Mouse (Mus musculus): Measurements from ENCODE around the gene Man1b1. TPM values are rescaled to one million over a fixed set of nuclear protein-coding genes. Genes with fewer than 3 reads are reported as not detected.

Gene Man1b1
- polyA plus RNA-seq, 1 experiment from 2014 or later: 15.7 TPM

DNA sequence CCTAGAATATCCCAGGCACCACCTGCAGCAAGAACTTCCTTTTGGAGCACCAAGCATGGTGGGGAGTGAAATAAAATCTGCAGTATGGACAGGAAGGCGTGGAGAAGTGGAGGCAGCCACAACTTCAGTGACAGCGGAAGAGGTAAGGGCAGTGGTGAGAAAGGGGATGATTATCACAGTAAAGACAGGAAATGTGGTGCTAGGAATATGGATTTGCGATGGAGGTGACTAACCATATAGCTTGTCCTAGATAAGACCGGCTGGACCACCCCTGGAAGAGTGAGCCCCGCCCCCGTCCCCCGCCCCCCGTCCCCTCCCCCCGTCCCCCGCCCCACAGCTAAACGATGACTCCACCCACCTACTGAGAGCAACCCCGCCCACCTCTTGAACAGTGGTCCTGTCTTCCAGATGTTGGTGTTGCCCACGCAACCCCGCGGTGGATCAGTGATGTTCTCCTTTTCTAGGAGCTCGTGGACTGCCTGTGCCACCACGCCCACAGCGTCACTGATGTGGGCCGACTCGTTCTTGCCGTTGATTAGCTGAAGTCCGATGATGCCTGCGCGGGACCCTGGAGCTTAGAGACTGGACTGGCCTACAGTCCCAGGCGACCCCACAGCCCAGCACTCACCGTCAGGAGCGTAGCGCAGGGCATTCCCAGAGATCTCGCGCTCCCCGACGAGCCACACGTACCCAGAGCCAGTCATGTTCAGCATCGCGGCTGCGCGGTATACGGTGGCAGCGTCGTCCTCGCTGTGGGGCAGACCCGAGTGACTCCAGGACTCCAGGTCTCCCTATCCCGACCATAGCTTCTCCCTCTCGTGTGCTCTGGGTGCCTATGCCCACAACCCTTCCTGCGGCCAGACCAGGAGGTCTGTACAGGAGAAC is 27.2 kb upstream of the Man1b1 start:
- Histone ChIP-seq H3K27ac (ENCODE audit: low read depth) (no peak overlapping the region), H3K36me3 (replicated peaks; ENCODE audit: insufficient read depth, low read length) (no peaks in the 10 kb centered on the region), H3K27me3 (ENCODE audit: insufficient read depth, low read length) (peaks cover 35% of the 10 kb centered on the region), H3K9ac (replicated peaks) (no peak overlapping the region), H3K4me1 (ENCODE audit: insufficient read depth) (no peaks in the 10 kb centered on the region; the same call in 1 of the 2 replicates), H3K9me3 (ENCODE audit: low read length) (no peaks in the 10 kb centered on the region), H3K4me2 (ENCODE audit: low read depth, low read length) (peak overlapping the region; percentile 51), H3K4me3 (ENCODE audit: low read depth, low read length) (peak overlapping the region; percentile 13)
- 2% methylated on average over 44 of the region's 45 CpGs for WGBS (ENCODE audit: insufficient replicate concordance)
- ATAC-seq (no peak), DNase-seq (no peak)
- TF ChIP-seq CTCF (IDR thresholded peaks at IDR 0.05; ENCODE audit: low read depth) (no peak), EP300 (IDR thresholded peaks at IDR 0.05; ENCODE audit: low read depth) (no peak)

DNA sequence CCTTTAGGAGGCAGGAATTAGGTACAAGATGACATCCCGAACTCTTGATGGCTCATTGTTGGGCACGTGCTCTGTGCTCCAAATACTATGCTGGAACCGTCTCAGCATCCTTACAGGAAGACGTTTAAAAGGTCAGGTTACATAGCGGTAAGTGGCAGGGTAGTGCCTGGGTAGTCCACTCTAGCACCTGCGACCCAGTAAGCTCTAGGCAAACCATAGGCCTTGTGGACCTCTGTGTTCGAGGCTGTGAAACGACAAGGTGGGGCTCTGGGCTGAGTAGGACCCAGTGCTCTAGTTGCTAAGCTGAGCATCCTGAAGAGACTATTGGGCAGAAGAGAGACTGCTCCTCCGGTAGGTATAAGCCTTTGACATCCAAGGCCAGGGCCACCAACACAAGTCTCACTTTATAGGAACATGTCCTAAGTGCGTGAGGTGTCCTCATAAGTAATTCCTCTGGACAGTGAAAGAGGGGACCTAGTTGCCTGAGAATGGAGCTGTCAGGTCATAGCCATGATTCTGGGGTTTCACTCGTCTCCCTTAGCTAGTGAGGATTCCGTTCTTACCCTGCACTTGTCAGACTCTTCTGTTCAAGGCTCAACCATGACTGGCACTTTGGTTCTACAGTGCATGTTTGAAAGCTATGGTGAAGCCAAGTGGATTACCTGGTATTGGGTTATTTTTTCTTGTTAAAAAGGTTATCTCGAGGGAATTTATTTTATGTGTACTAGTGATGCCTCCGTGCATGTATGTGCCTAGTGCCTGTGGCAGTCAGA is 26.4 kb upstream of the Man1b1 start:
- no peak overlapping the region for H3K4me2 ChIP-seq (ENCODE audit: low read depth, low read length)
- no peak overlapping the region for H3K9ac ChIP-seq (replicated peaks)
- H3K27ac ChIP-seq (ENCODE audit: low read depth): no peak overlapping the region
- no peaks in the 10 kb centered on the region; the same call in 1 of the 2 replicates for H3K4me1 ChIP-seq (ENCODE audit: insufficient read depth)
- no peaks in the 10 kb centered on the region for H3K9me3 ChIP-seq (ENCODE audit: low read length)
- H3K4me3 ChIP-seq (ENCODE audit: low read depth, low read length): no peak overlapping the region
- 45% methylated on average over 14 of the region's 14 CpGs for WGBS (ENCODE audit: insufficient replicate concordance)
- peaks cover 44% of the 10 kb centered on the region for H3K27me3 ChIP-seq (ENCODE audit: insufficient read depth, low read length)
- no peak for DNase-seq
- no peaks in the 10 kb centered on the region for H3K36me3 ChIP-seq (replicated peaks; ENCODE audit: insufficient read depth, low read length)
- no peak for ATAC-seq
- TF ChIP-seq EP300 (IDR thresholded peaks at IDR 0.05; ENCODE audit: low read depth) (no peak), CTCF (IDR thresholded peaks at IDR 0.05; ENCODE audit: low read depth) (no peak)

DNA sequence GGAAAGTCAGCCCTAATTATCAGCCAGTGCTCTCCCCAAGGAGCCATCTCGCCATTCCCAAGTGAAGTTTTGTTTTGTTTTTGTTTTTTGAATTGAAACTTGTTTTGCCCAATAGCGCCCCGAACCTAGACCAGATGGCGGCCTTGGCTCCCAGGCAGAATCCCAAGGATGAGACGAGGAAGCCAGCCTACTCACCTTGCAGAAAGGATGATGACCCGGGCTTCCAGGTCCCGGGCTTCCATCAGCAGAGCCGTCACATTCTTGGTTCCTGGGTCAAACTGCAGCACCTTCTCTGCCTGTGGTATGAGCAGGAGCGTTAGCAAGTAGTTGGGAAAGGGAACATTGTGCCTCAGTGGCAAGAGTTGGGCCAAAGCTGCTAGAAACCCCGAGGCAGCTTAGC is 22.0 kb upstream of the Man1b1 start:
- WGBS (ENCODE audit: insufficient replicate concordance): 45% methylated on average over 10 of the region's 10 CpGs
- DNase-seq: no peak
- no peaks in the 10 kb centered on the region for H3K36me3 ChIP-seq (replicated peaks; ENCODE audit: insufficient read depth, low read length)
- no peak for ATAC-seq
- H3K9me3 ChIP-seq (ENCODE audit: low read length): no peaks in the 10 kb centered on the region
- H3K4me1 ChIP-seq (ENCODE audit: insufficient read depth): no peaks in the 10 kb centered on the region; the same call in 1 of the 2 replicates
- no peak for TF ChIP-seq EP300 (IDR thresholded peaks at IDR 0.05; ENCODE audit: low read depth)
- TF ChIP-seq CTCF (IDR thresholded peaks at IDR 0.05; ENCODE audit: low read depth): no peak
- no peak overlapping the region for H3K27ac ChIP-seq (ENCODE audit: low read depth)
- no peak overlapping the region for H3K4me3 ChIP-seq (ENCODE audit: low read depth, low read length)
- H3K27me3 ChIP-seq (ENCODE audit: insufficient read depth, low read length): peaks cover 58% of the 10 kb centered on the region
- no peak overlapping the region for H3K4me2 ChIP-seq (ENCODE audit: low read depth, low read length)
- H3K9ac ChIP-seq (replicated peaks): no peak overlapping the region

DNA sequence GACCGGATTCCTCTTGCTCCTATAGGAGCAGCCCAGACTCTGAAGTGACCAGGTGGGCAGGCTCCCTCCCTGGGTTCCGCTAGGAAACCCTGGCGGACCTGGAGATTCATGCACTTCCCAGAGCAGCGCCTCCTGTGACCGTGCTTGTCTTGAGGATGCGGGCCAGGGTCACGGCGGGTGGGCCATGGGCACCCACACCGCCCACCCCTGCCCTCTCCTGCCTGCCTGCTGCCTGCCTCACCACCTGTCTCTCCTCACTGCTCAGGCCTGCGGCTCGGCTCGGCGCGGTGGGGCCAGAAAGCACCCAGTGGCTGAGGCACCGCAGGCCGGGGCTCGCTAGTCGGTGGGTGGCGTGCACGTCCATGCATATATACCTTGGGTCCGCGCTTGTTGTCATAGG is 21.2 kb upstream of the Man1b1 start:
- Histone ChIP-seq H3K4me2 (ENCODE audit: low read depth, low read length) (no peak overlapping the region; the same call in 1 of the 2 replicates), H3K4me1 (ENCODE audit: insufficient read depth) (no peaks in the 10 kb centered on the region), H3K36me3 (replicated peaks; ENCODE audit: insufficient read depth, low read length) (no peaks in the 10 kb centered on the region), H3K4me3 (ENCODE audit: low read depth, low read length) (no peak overlapping the region), H3K27me3 (ENCODE audit: insufficient read depth, low read length) (peaks cover 50% of the 10 kb centered on the region), H3K9ac (replicated peaks) (no peak overlapping the region), H3K27ac (ENCODE audit: low read depth) (no peak overlapping the region), H3K9me3 (ENCODE audit: low read length) (no peaks in the 10 kb centered on the region)
- no peak for TF ChIP-seq CTCF (IDR thresholded peaks at IDR 0.05; ENCODE audit: low read depth)
- TF ChIP-seq EP300 (IDR thresholded peaks at IDR 0.05; ENCODE audit: low read depth): no peak
- 4% methylated on average over 22 of the region's 22 CpGs for WGBS (ENCODE audit: insufficient replicate concordance)
- no peak for ATAC-seq
- no peak for DNase-seq

DNA sequence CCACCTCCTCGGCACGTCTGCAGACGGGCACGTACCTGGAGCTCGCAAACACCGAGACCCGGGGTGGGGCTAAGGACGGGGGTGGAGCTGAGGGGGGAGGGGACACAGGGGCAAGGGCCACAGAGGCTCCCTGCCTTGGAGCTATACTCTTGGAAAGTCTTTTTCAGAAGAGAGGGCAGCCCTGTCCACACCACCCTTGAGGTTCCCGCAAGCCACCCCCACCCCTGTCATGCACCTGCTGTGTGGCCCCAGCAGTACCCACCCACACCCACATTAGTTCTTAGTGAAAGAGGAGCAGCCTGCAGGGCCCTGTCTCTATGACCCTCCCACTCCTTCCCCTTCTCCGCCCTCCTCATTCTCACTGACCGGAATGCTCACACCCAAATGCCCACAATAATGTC is 20.6 kb upstream of the Man1b1 start:
- DNase-seq (no peak), ATAC-seq (no peak)
- no peak for TF ChIP-seq EP300 (IDR thresholded peaks at IDR 0.05; ENCODE audit: low read depth)
- no peak for TF ChIP-seq CTCF (IDR thresholded peaks at IDR 0.05; ENCODE audit: low read depth)
- WGBS (ENCODE audit: insufficient replicate concordance): 9% methylated on average over 11 of the region's 11 CpGs
- no peaks in the 10 kb centered on the region for H3K4me1 ChIP-seq (ENCODE audit: insufficient read depth)
- no peaks in the 10 kb centered on the region for H3K36me3 ChIP-seq (replicated peaks; ENCODE audit: insufficient read depth, low read length)
- H3K9me3 ChIP-seq (ENCODE audit: low read length): no peaks in the 10 kb centered on the region
- no peak overlapping the region; the same call in 1 of the 2 replicates for H3K4me2 ChIP-seq (ENCODE audit: low read depth, low read length)
- no peak overlapping the region for H3K4me3 ChIP-seq (ENCODE audit: low read depth, low read length)
- no peak overlapping the region for H3K9ac ChIP-seq (replicated peaks)
- H3K27ac ChIP-seq (ENCODE audit: low read depth): no peak overlapping the region
- H3K27me3 ChIP-seq (ENCODE audit: insufficient read depth, low read length): peaks cover 54% of the 10 kb centered on the region

Measured in liver, postnatal 0 days (tissue).